Mouse (Mus musculus): ENCODE data around the gene Dapl1. TPM values are rescaled to one million over a fixed set of nuclear protein-coding genes. Genes with fewer than 3 reads are reported as not detected.

Dapl1 gene
- polyA plus RNA-seq, 1 experiment = 2.7 TPM

GRCm38 (mm10) chr2:59530811-59531210 lies 46.4 kb downstream of the Dapl1 start:
- 91% methylated on average over 3 of the region's 3 CpGs for WGBS
- Histone ChIP-seq H3K4me3 (replicated peaks; ENCODE audit: extremely low read depth, low read depth, low read length) (no peak overlapping the region), H3K4me1 (ENCODE audit: control insufficient read depth, insufficient read depth, low read length) (no peaks in the 10 kb centered on the region)
- no peak for DNase-seq
- TF ChIP-seq POLR2A (IDR thresholded peaks at IDR 0.05; ENCODE audit: borderline replicate concordance, extremely low read depth, low read depth, low read length) = no peak
- TF ChIP-seq CTCF (IDR thresholded peaks at IDR 0.05; ENCODE audit: insufficient read depth, low read length) = no peak

- Histone ChIP-seq H3K4me1 (ENCODE audit: control insufficient read depth, insufficient read depth, low read length) (no peaks in the 10 kb centered on the region), H3K4me3 (replicated peaks; ENCODE audit: extremely low read depth, low read depth, low read length) (no peak overlapping the region)
- 92% methylated on average over 3 of the region's 3 CpGs for WGBS
- TF ChIP-seq POLR2A (IDR thresholded peaks at IDR 0.05; ENCODE audit: borderline replicate concordance, extremely low read depth, low read depth, low read length) (no peak), CTCF (IDR thresholded peaks at IDR 0.05; ENCODE audit: insufficient read depth, low read length) (no peak)
- no peak for DNase-seq
These were observed 48.5 kb downstream of the Dapl1 start for GRCm38 (mm10) chr2:59532999-59533398.

DNA sequence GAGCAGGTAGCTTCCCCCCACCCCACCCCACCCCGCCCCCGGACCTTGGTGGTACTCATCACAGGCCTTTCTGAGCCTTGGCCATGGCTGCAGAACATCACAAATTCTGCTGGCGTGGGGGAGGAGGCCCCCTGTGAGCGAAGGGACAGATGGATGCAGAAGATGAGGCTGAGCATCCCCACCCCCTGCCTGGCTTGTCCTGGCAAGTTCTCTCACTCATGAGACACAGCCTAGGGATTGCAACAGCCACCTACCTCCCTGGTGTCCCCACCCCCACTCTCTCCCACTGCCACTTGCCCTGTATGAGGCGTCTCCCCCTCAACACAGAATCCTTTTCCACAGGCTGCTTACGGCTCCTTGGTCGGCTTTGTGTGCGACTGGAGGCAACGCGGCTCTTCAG lies 49.1 kb downstream of the Dapl1 start:
- TF ChIP-seq CTCF (IDR thresholded peaks at IDR 0.05; ENCODE audit: insufficient read depth, low read length) (no peak), POLR2A (IDR thresholded peaks at IDR 0.05; ENCODE audit: borderline replicate concordance, extremely low read depth, low read depth, low read length) (no peak)
- DNase-seq = no peak
- H3K4me1 ChIP-seq (ENCODE audit: control insufficient read depth, insufficient read depth, low read length) = no peaks in the 10 kb centered on the region
- WGBS = 95% methylated on average over 10 of the region's 10 CpGs
- no peak overlapping the region for H3K4me3 ChIP-seq (replicated peaks; ENCODE audit: extremely low read depth, low read depth, low read length)

DNA sequence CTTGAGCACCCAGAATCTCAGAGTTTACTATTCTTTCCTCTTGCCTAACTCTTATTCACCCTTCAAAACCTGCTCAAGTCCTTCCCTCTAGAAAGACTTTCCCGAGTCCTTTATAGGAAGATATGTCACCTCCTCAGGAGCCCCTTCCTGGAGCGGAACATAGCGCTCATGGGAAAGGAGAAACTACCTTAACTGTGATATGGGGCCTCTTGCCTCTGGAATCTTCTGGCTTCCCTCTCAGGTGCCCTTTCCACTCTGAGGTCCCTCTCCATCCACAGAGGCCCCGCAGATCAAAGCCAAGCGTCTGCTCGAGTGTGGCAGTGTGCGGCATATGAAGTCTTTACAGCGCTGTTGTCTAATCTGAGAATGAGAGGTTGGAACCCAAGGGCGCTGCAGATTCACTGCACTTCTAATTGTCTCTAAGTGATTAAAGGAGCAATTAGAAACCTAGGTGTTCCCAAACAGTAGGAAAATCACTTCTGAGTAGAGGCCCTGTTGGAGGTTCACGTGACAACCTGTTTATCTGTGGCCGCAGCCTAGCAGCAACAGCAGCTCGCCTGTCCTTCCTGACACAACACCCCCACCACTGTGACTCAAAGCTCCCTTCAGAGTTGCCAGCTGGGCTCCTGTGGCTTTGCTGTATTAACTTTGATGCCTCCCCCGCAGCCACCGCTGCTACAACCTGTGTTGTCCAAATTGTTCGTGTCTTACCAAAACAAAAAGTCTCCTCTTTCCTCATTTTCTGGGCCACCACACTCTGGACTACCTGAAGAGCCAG lies 49.7 kb downstream of the Dapl1 start:
- WGBS = 78% methylated on average over 15 of the region's 15 CpGs
- DNase-seq = no peak

DNA sequence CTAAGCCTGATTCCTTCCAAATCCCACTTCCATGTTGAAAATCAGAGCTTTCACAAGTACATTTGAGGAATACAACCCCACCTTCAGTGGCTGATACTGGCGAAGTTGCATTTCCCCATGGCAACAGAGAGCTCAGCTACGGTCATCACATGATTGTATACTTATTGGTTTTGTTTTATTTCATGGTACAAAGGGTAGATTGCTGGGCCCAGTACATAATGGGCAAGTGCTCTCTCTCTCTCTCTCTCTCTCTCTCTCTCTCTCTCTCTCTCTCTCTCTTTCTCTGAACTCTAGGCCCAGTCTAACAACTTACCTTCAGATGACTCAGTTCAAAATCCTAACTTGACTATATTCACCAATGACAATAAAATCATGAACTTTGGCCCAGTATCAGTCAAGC lies 52.5 kb downstream of the Dapl1 start:
- Histone ChIP-seq H3K4me3 (replicated peaks; ENCODE audit: extremely low read depth, low read depth, low read length) (no peak overlapping the region), H3K4me1 (ENCODE audit: control insufficient read depth, insufficient read depth, low read length) (no peaks in the 10 kb centered on the region; the same call in 1 of the 2 replicates)
- TF ChIP-seq CTCF (IDR thresholded peaks at IDR 0.05; ENCODE audit: insufficient read depth, low read length) = no peak
- TF ChIP-seq POLR2A (IDR thresholded peaks at IDR 0.05; ENCODE audit: borderline replicate concordance, extremely low read depth, low read depth, low read length) = no peak
- 91% methylated on average over 2 of the region's 2 CpGs for WGBS
- no peak for DNase-seq

More for the DNA sequence above, 49.7 kb downstream of the Dapl1 start:
- no peak for TF ChIP-seq CTCF (IDR thresholded peaks at IDR 0.05; ENCODE audit: insufficient read depth, low read length)
- no peak for TF ChIP-seq POLR2A (IDR thresholded peaks at IDR 0.05; ENCODE audit: borderline replicate concordance, extremely low read depth, low read depth, low read length)
- Histone ChIP-seq H3K4me1 (ENCODE audit: control insufficient read depth, insufficient read depth, low read length) (no peaks in the 10 kb centered on the region), H3K4me3 (replicated peaks; ENCODE audit: extremely low read depth, low read depth, low read length) (no peak overlapping the region)

- no peaks in the 10 kb centered on the region; the same call in 1 of the 2 replicates for H3K4me1 ChIP-seq (ENCODE audit: control insufficient read depth, insufficient read depth, low read length)
- DNase-seq = no peak
- no peak for TF ChIP-seq CTCF (IDR thresholded peaks at IDR 0.05; ENCODE audit: insufficient read depth, low read length)
- no peak for TF ChIP-seq POLR2A (IDR thresholded peaks at IDR 0.05; ENCODE audit: borderline replicate concordance, extremely low read depth, low read depth, low read length)
- no peak overlapping the region for H3K4me3 ChIP-seq (replicated peaks; ENCODE audit: extremely low read depth, low read depth, low read length)
- 83% methylated on average over 7 of the region's 7 CpGs for WGBS
These were observed 53.6 kb downstream of the Dapl1 start for GRCm38 (mm10) chr2:59538031-59538430.

DNA sequence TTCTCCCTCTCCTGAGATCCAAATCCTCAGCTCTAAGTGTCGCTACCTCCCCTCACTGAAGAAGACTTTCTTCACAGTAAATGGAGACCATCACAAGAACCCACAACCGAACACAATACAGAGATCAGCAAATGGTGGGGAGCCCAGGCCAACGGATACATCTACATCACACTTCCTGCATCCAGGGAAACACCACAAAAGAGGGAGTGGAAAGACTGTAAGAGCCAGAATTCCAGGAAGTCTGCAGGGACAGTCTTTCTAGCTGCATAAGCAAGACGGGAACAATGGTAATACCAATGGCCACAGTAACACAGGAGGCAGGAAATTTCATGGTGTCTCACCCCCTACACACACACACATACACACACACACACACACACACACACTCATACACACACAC lies 55.3 kb downstream of the Dapl1 start:
- TF ChIP-seq CTCF (IDR thresholded peaks at IDR 0.05; ENCODE audit: insufficient read depth, low read length) (no peak), POLR2A (IDR thresholded peaks at IDR 0.05; ENCODE audit: borderline replicate concordance, extremely low read depth, low read depth, low read length) (no peak)
- DNase-seq = no peak
- Histone ChIP-seq H3K4me1 (ENCODE audit: control insufficient read depth, insufficient read depth, low read length) (no peaks in the 10 kb centered on the region; the same call in 1 of the 2 replicates), H3K4me3 (replicated peaks; ENCODE audit: extremely low read depth, low read depth, low read length) (no peak overlapping the region)
- WGBS = 42% methylated on average over 3 of the region's 4 CpGs

GRCm38 (mm10) chr2:59541121-59541887 lies 56.9 kb downstream of the Dapl1 start:
- 23% methylated on average over 11 of the region's 11 CpGs for WGBS
- TF ChIP-seq POLR2A (IDR thresholded peaks at IDR 0.05; ENCODE audit: borderline replicate concordance, extremely low read depth, low read depth, low read length) (no peak), CTCF (IDR thresholded peaks at IDR 0.05; ENCODE audit: insufficient read depth, low read length) (peak; percentile 92)
- Histone ChIP-seq H3K4me3 (replicated peaks; ENCODE audit: extremely low read depth, low read depth, low read length) (no peak overlapping the region), H3K4me1 (ENCODE audit: control insufficient read depth, insufficient read depth, low read length) (no peaks in the 10 kb centered on the region; the same call in 1 of the 2 replicates)
- peak; percentile 63 for DNase-seq

GRCm38 (mm10) chr2:59543543-59544065 lies 59.2 kb downstream of the Dapl1 start:
- no peak for TF ChIP-seq CTCF (IDR thresholded peaks at IDR 0.05; ENCODE audit: insufficient read depth, low read length)
- TF ChIP-seq POLR2A (IDR thresholded peaks at IDR 0.05; ENCODE audit: borderline replicate concordance, extremely low read depth, low read depth, low read length) = no peak
- Histone ChIP-seq H3K4me1 (ENCODE audit: control insufficient read depth, insufficient read depth, low read length) (no peaks in the 10 kb centered on the region; the same call in 1 of the 2 replicates), H3K4me3 (replicated peaks; ENCODE audit: extremely low read depth, low read depth, low read length) (no peak overlapping the region)
- 82% methylated on average over 9 of the region's 9 CpGs for WGBS
- no peak for DNase-seq

Data from lung, adult 2 months (tissue).